Mouse (Mus musculus) embryonic facial prominence, embryonic 14.5 days (tissue): ENCODE measurements around the gene Mdm4. TPM values are rescaled to one million over a fixed set of nuclear protein-coding genes. Genes with fewer than 3 reads are reported as not detected.
"Not testable (repeated sequence)": the region's sequence is repeated elsewhere in the genome, so short reads cannot be mapped to it uniquely, and the experiment has no call there.

Experiments used
- ATAC-seq: fragments of 200-750 bp; cut with Nextera tagmentation; 2 replicates; pipeline ENCODE4 v1.8.0; 2017; ENCODE audit warnings: low read depth, moderate number of reproducible peaks, moderate TSS enrichment
- DNase-seq: peaks from one replicate; pipeline ENCODE4 v3.0.0-alpha.2; 2015; ENCODE audit warnings: low spot score
- H3K27ac ChIP-seq: fragments of 300-500 bp; sonication (generic); replicated peaks from 2 replicates; pipeline ENCODE4 v1.5.1; 2014; ENCODE audit warnings: low read depth, mild to moderate bottlenecking, low read length, moderate library complexity
- H3K27me3 ChIP-seq: fragments of 300-500 bp; sonication (generic); replicated peaks from 2 replicates; pipeline ENCODE4 v1.6.1; 2014; ENCODE audit warnings: low read length; ENCODE audit not compliant: control insufficient read depth, insufficient read depth
- H3K36me3 ChIP-seq: fragments of 300-500 bp; sonication (generic); 2 replicates; pipeline ENCODE4 v1.6.1; 2014; ENCODE audit warnings: low read length, mixed read lengths; ENCODE audit not compliant: control insufficient read depth, insufficient read depth
- H3K4me1 ChIP-seq: fragments of 300-500 bp; sonication (generic); 2 replicates; pipeline ENCODE4 v1.6.1; 2014; ENCODE audit warnings: antibody characterized with exemption, low read length; ENCODE audit not compliant: control insufficient read depth, insufficient read depth
- H3K4me2 ChIP-seq: fragments of 300-500 bp; sonication (generic); 2 replicates; pipeline ENCODE4 v1.6.1; 2014; ENCODE audit warnings: low read depth, mild to moderate bottlenecking, low read length, moderate library complexity, mixed read lengths
- H3K4me3 ChIP-seq: fragments of 300-500 bp; sonication (generic); 2 replicates; pipeline ENCODE4 v1.5.1; 2014; ENCODE audit warnings: low read depth, mild to moderate bottlenecking, low read length
- H3K9ac ChIP-seq: fragments of 300-500 bp; sonication (generic); 2 replicates; pipeline ENCODE4 v1.6.1; 2014; ENCODE audit warnings: low read depth, mild to moderate bottlenecking, low read length, moderate library complexity, mixed read lengths
- H3K9me3 ChIP-seq: fragments of 300-500 bp; sonication (generic); 2 replicates; pipeline ENCODE4 v1.6.1; 2016; ENCODE audit warnings: low read length; ENCODE audit not compliant: control insufficient read depth
- WGBS: fragments of 180-500 bp; shearing (Covaris S2); extraction: QIAGEN DNeasy Blood & Tissue Kit; methylation state at CpG from one replicate; pipeline ENCODE4 v1.1.7; 2014; 5-methylcytosine and 5-hydroxymethylcytosine counted together
- polyA plus RNA-seq: library from polyadenylated mRNA; unstranded; fragments of >200 nt; fragmentation: Nextera tagmentation; extraction: Ambion mirVana; gene quantifications from 2 replicates; pipeline ENCODE4 v1.2.1, GENCODE M21; 2014

The Mdm4 gene
- polyA plus RNA-seq, 1 experiment from 2014 or later, result 33.4 TPM

DNA sequence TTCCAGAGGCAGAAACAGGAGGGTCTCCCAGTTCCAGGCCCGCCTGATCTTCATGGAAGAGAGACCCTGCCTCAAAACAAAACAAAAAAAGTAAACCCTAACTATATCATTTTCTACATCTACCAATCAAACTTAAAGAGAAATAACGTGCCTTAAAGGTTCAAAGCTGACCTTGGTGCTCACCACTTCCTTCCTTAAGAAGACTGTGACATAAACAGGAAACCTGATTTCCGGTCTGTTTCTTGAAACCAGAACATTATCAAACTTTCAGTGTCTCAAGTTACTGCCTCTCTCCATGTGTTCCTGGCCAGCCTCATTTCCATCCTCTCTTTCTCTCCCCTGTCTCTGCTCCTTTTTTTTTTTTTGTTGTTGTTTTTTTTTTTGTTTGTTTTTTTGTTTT, 617 bp downstream of the Mdm4 start:
- no peak for ATAC-seq
- Histone ChIP-seq H3K27ac (no peak overlapping the region), H3K4me3 (no peak overlapping the region), H3K9me3 (no peaks in the 10 kb centered on the region), H3K36me3 (no peaks in the 10 kb centered on the region), H3K4me2 (no peak overlapping the region), H3K9ac (no peak overlapping the region), H3K27me3 (no peaks in the 10 kb centered on the region), H3K4me1 (no peaks in the 10 kb centered on the region)
- no peak for DNase-seq
- whole genome bisulfite sequencing, result 65% methylated on average over 3 of the region's 3 CpGs

GRCm38 (mm10) chr1:133027980-133028379, 2.4 kb downstream of the Mdm4 start:
- Histone ChIP-seq H3K27me3 (no peaks in the 10 kb centered on the region), H3K9ac (no peak overlapping the region), H3K4me3 (no peak overlapping the region), H3K4me1 (peaks cover 6% of the 10 kb centered on the region; the same call in 1 of the 2 replicates), H3K27ac (no peak overlapping the region), H3K4me2 (no peak overlapping the region), H3K36me3 (no peaks in the 10 kb centered on the region), H3K9me3 (no peaks in the 10 kb centered on the region)
- DNase-seq (no peak), ATAC-seq (no peak)
- 36% methylated on average over 7 of the region's 7 CpGs for whole genome bisulfite sequencing

DNA sequence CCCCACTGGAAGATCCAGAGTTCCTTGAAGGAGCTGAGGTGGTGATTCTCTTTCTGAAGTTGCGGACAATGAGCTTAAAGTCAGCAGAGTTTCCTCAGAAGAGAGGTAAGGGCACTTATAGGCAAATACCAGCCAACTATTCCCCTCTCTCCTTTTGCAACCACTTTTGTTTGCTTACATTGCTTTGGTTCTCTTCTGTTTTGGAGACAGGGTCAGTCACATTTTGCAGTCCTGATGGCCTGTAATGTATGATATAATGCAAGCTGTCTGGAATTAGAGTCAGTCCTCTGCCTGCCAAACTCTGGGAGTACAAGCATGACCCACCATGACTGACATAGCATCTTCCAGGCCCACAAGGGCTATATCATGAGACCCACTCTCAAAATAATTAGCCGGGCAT, 3.2 kb downstream of the Mdm4 start:
- WGBS, result 93% methylated on average over 2 of the region's 2 CpGs

DNA sequence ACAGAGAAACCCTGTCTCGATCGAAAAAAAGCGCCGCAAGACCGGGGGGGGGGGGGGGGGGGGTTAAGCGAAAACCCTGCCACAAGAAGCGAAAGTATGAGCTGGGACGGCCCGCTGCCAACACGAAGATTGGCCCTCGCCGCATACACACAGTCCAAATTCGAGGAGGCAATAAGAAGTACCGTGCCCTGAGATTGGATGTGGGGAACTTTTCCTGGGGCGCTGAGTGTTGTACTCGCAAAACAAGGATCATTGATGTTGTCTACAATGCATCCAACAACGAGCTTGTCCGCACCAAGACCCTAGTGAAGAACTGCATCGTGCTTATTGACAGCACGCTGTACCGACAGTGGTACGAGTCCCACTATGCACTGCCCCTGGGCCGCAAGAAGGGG, 4.6 kb downstream of the Mdm4 start:
- H3K4me3 ChIP-seq, result peak overlapping the region; percentile 91
- ATAC-seq, DNase-seq, H3K27me3 ChIP-seq, H3K9me3 ChIP-seq, H3K36me3 ChIP-seq, H3K4me1 ChIP-seq: not testable (repeated sequence)
- H3K4me2 ChIP-seq, result peak overlapping the region; percentile 73
- peak overlapping the region; percentile 92 for H3K27ac ChIP-seq
- H3K9ac ChIP-seq, result peak overlapping the region; percentile 98
- WGBS, result 36% methylated on average over 18 of the region's 23 CpGs

More for the DNA sequence above, 3.2 kb downstream of the Mdm4 start:
- Histone ChIP-seq H3K9ac (no peak overlapping the region), H3K9me3 (no peaks in the 10 kb centered on the region), H3K4me1 (peaks cover 6% of the 10 kb centered on the region; the same call in 1 of the 2 replicates), H3K27ac (no peak overlapping the region), H3K27me3 (no peaks in the 10 kb centered on the region), H3K36me3 (no peaks in the 10 kb centered on the region), H3K4me2 (no peak overlapping the region), H3K4me3 (no peak overlapping the region)
- DNase-seq (no peak), ATAC-seq (no peak)

- peak overlapping the region; percentile 73 for H3K4me2 ChIP-seq
- H3K9ac ChIP-seq, result peak overlapping the region; percentile 98
- no peaks in the 10 kb centered on the region for H3K27me3 ChIP-seq
- peak; percentile 99 for ATAC-seq
- peaks cover 4% of the 10 kb centered on the region; the same call in 1 of the 2 replicates for H3K36me3 ChIP-seq
- WGBS, result under 1% methylated on average over 37 of the region's 40 CpGs
- peak overlapping the region; percentile 91 for H3K4me3 ChIP-seq
- peaks cover 6% of the 10 kb centered on the region; the same call in 1 of the 2 replicates for H3K4me1 ChIP-seq
- H3K9me3 ChIP-seq, result no peaks in the 10 kb centered on the region
- DNase-seq, result peak; percentile 98
- H3K27ac ChIP-seq, result peak overlapping the region; percentile 92
Observed at GRCm38 (mm10) chr1:133025051-133025795, 5.1 kb downstream of the Mdm4 start.

DNA sequence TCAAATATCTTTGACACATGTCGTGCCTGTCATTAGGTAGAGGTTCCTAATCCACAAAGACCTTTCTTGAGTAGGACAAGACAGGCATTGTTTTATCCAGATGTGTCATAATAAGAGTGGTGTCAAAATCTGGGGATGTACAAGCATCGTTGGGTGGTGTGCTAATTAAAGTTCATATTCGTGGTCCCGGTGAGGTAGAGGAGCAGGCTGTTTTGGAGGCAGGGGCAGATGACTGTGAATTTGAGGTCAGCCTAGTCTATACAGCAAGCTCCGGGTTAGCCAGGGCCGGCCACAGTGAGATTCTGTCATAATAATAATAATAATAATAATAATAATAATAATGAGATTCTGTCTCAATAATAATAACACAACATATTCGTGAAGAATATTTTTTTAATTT, 5.9 kb downstream of the Mdm4 start:
- Histone ChIP-seq H3K4me3 (peak overlapping the region; percentile 91), H3K27ac (peak overlapping the region; percentile 92; the same call in 1 of the 2 replicates), H3K4me1 (peaks cover 6% of the 10 kb centered on the region; the same call in 1 of the 2 replicates), H3K27me3 (no peaks in the 10 kb centered on the region), H3K36me3 (peaks cover 4% of the 10 kb centered on the region; the same call in 1 of the 2 replicates), H3K9ac (peak overlapping the region; percentile 98), H3K9me3 (no peaks in the 10 kb centered on the region), H3K4me2 (peak overlapping the region; percentile 73)
- no peak for ATAC-seq
- WGBS, result 29% methylated on average over 7 of the region's 7 CpGs
- no peak for DNase-seq

- H3K4me1 ChIP-seq, H3K9ac ChIP-seq, ATAC-seq, H3K9me3 ChIP-seq, H3K27me3 ChIP-seq, DNase-seq, H3K27ac ChIP-seq, H3K36me3 ChIP-seq: not testable (repeated sequence)
- Histone ChIP-seq H3K4me3 (peak overlapping the region; percentile 91; the same call in 1 of the 2 replicates), H3K4me2 (peak overlapping the region; percentile 73; the same call in 1 of the 2 replicates)
- 92% methylated on average over 3 of the region's 3 CpGs for WGBS
Observed at GRCm38 (mm10) chr1:133023723-133024122, 6.6 kb downstream of the Mdm4 start.

GRCm38 (mm10) chr1:133021971-133022370, 8.4 kb downstream of the Mdm4 start:
- not testable (repeated sequence) for H3K4me2 ChIP-seq, H3K9ac ChIP-seq, DNase-seq, H3K4me1 ChIP-seq, ATAC-seq, H3K9me3 ChIP-seq, H3K4me3 ChIP-seq, H3K27me3 ChIP-seq, H3K27ac ChIP-seq
- WGBS, result 100% methylated on average over 2 of the region's 2 CpGs
- H3K36me3 ChIP-seq, result peaks cover 21% of the 10 kb centered on the region

DNA sequence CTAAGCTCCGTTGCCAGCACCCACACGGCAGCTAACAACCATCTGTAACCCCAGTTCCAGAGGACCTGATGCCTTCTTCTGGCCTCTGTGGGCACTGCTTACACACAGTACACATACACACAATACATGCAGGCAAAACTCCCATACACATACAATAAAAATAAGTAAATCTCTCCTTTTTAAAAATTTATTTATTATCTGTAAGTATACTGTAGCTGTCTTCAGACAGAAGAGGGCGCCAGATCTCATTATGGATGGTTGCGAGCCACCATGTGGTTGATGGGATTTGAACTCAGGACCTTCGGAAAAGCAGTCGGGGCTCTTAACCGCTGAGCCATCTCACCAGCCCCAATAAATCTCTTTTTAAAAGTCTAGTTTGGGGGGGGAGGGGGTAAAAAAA, 9.0 kb downstream of the Mdm4 start:
- WGBS, result 92% methylated on average over 7 of the region's 7 CpGs
- Histone ChIP-seq H3K9ac (no peak overlapping the region), H3K4me1 (peaks cover 6% of the 10 kb centered on the region; the same call in 1 of the 2 replicates), H3K9me3 (no peaks in the 10 kb centered on the region), H3K36me3 (peaks cover 26% of the 10 kb centered on the region), H3K4me2 (no peak overlapping the region), H3K27ac (no peak overlapping the region), H3K4me3 (no peak overlapping the region), H3K27me3 (no peaks in the 10 kb centered on the region)
- ATAC-seq (no peak), DNase-seq (no peak)
